Mouse (Mus musculus) kidney, postnatal 36 days (tissue): Measurements from ENCODE around the gene Slain2.

Experiments used
- DNase-seq, 2 experiments: peaks; one replicate each; pipeline ENCODE4 v3.0.0; 2021 to 2022; ENCODE audit warnings: mixed read lengths in 2 of 2

Gene Slain2

GRCm38 (mm10) chr5:72913648-72914557, at the start of gene Slain2:
Gene Slain2, plus strand, starts transcription at chr5:72914304.
- peak; percentile 98 to 100 for DNase-seq

DNA sequence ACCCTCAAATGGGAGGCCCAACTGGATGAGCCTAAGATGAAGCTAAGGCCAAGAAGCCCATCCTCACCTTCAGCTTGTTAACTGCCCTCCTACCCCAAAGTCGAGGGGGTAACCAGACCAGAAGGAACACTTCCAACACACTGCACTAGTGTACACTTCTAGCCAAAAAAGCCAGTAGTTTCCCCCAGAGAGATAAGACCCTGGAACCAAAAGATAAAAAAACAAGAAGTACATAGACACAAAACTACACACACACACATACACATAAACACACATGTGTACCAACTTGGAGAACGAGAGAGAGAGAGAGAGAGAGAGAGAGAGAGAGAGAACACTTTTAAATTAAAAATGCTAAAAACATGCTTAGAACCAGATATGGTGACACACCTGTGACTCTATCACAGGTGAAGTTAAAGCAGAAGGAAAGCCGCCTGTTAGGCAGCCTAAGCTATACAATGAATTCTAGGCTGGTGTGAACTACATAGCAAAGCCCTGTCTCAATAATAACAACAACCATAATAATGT, 49.4 kb upstream of the Slain2 start:
- DNase-seq = no peak

GRCm38 (mm10) chr5:72866260-72866905, 47.7 kb upstream of the Slain2 start:
- peak; percentile 24 to 28 for DNase-seq

DNA sequence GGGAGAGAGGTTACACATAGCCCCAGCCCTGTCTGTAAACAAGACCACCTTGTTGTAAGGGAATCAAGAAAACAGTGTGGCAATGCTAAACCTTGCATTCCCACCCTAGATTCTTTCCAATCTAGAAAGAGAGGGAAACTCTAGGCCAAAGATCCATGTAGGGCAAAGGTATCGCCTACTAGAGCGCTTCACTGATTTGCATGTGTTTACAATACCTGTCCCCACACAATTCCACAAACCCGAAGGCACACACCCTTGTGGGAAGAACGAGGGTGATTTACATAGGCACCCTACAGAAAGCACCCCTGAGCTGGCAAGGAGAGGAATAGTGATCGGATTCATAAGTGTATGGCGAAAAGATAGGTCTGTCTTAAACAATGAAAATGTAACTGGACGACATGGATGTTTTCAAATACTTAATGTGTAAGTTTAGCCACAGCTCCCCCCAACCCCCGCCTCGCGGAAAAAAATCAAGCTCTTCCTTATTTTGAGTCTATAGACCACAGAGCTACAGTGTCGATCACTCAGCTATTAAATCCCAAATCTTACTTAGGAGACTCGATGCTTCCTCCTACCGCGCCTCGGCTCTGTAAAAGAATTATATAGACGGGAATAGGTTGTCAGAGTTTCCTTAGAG, 47.0 kb upstream of the Slain2 start:
- DNase-seq = peak in 1 of 2 experiments; percentile 19

DNA sequence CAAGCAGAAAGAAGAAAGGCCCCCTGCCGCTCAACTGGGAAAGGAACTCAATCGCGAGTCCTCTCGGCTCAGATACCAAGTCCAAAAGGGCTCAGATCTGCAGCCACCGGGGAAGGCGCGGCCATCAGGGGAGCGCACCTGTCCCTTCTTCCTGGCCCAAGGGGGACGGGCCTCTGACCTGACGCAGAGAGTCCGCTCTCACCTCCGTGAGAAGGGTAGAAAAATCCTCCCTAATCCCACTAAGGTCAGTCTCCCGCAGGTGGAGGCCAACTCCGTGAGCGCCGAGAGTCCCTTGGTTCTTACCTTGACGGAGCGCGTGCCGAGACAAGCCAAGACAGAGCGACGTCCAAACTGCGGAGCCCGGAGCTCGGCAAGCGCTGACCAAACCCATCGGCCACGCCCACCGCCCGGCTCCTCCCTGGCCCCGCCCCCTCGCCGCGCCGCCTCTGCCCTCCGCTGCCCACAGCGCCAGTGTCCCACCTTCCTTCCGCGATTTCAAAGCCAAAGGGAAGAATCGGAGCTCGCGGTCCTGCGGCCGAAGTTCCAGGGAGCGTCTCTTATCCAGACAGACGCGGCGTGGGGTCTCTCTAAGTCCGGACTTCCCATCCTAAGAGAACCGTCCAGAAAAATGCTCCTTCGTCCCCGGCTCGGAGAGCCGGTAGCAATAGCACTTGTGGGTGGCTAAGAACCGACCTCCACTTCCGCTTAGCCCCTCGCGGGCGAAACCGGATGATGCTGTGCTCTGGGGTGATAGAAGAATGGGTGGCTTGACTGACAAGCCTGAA, 45.8 kb upstream of the Slain2 start, which contains the start of gene Tec:
TSS of gene Tec (minus strand) at position 393 of the 785 bp plus-strand sequence.
- peak; percentile 94 to 98 for DNase-seq

DNA sequence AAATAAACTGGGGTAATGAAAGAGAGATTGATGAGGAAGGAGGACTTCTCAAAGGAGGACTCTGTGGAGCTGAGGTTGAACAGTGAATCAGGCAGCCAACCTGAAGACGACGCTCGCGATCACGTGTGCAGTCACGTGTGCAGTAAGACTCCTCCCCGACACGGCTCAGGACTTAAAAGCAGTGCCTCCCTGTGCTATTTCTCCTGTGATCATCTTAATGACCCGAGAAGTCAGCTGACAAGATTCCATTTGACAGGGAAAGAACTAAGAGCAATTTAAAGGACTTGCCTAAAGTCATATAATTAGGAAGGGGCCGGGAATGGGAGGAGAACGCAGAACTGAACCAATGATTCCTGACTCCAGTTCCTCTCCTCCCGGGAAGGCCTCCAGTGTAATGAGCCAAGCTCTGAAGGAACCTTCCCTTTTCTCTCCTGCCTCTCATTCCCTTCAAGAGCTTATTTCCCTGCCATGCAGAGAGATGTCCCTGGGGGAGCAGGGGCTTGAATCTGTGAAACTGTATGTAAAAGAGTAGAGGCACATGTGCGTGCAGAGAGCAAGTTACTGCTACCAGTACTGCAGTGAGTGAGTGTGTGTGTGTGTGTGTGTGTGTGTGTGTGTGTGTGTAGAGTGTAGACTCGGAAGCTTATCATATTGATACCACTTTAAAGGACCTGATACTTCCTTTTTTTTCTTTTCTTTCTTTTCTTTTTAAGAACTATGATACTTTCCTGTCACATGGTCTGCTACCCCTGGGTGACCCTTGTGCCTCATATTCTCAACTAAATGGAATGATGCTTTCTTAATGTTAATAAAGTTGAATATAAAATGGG, 44.1 kb upstream of the Slain2 start:
- peak; percentile 59 to 65 for DNase-seq

- no peak for DNase-seq
These were observed 43.0 kb upstream of the Slain2 start for GRCm38 (mm10) chr5:72871114-72871513.

DNA sequence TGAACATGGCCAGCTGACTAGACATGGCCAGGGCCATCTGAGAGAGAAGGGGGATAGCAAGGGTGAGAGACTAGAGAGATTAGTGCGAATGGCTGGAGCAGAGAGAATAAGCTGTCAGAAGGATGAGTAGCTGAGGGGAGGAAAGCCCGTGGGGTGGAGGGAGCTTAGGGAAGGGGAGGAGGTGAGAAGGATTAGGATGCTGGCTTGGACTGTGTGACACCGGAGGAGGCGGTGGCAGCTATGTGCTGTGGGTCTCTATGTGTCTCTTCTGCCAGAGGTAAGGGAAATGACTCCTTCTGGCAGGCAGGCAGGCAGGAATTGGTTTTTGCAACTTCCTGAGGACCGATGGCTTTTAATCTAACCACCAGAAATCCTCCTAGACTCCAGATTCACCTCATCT, 34.4 kb upstream of the Slain2 start:
- DNase-seq = no peak

DNA sequence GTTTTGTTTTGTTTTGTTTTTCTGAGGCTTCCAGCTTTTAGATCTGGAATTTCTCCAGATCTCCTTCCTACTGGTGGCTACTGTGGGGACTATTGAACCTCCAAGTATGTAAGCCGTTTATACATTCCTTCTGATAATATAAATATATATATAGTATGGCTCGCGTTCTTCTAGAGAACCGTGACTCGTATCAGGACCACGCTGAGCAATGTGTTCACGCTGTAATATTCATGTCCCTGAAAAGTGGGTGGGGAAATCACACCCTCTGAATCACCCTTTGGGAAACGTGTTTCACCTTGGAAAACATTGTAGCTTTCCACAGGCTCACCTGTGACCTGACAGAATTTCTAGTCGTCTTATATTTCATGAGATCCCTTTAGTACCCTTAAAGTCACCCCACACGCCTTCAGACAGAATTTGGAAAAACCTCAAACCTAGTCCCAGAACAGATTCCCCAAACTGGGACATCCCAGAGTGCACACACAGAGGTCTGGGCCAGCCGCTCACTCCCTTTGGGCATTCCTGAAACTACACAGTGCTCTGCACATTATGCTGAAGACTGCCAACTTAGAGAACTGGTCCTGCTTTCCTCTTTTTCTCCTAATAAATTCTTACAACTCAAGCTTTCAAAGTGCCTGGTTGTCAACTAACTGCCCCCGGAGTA, 32.2 kb upstream of the Slain2 start:
- DNase-seq = no peak

GRCm38 (mm10) chr5:72882412-72882765, 31.7 kb upstream of the Slain2 start:
- DNase-seq = no peak

GRCm38 (mm10) chr5:72883706-72884105, 30.4 kb upstream of the Slain2 start:
- DNase-seq = no peak

DNA sequence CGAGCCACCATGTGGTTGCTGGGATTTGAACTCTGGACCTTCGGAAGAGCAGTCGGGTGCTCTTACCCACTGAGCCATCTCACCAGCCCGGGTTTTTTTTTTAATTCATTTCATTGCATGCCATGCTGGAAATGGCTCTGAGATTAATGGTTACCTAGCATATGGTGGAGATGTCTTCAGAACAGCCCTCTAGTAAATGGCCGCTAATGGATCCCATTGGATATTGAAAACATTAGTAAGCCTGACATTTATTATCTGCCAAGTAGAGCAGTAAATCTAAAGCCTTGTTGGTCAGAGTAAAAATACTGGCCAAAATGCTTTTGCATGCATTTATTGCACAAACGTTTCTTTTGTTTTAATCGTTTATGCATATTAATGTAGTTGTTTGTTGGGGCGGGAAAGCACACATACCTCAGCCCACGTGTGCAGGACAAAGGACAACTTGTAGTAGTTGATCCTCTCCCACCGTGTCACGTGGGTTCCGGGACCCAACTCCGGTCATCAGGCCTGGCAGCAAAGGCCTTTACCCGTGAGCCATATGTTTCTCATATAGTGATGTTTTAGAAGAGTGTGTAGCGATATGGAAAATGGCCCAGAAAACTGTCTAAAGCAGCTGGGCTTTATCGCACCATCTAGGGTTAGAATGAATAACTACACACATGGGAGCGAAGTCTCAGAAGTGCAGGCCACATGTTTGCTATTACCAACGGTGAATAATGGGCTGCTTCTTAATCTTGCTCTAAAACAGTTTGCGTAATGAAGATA, 27.5 kb upstream of the Slain2 start:
- no peak for DNase-seq

- DNase-seq = no peak
These were observed 25.8 kb upstream of the Slain2 start for GRCm38 (mm10) chr5:72888260-72888659.

DNA sequence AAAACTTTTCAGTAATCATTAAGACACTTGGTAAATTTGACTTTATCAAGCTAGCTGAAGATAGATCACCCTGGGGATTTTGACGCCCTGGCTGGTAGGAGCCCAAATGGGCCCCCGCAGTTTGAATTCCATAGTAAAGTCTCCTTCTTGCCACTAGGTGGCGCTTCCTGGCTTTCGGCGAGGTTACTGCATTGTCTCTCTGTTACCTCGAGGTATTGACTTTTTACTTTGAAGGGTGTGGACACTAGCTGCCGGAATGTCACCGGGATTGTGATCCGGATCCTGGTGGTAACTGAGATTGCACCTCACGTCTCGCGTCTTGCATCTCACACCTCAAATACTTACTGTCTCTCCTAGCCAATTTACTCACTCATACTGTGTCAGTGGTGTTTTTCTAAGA, 22.6 kb upstream of the Slain2 start:
- peak; percentile 58 to 73 for DNase-seq

GRCm38 (mm10) chr5:72893987-72894386, 20.1 kb upstream of the Slain2 start:
- peak in 1 of 2 experiments; percentile 47 for DNase-seq

DNA sequence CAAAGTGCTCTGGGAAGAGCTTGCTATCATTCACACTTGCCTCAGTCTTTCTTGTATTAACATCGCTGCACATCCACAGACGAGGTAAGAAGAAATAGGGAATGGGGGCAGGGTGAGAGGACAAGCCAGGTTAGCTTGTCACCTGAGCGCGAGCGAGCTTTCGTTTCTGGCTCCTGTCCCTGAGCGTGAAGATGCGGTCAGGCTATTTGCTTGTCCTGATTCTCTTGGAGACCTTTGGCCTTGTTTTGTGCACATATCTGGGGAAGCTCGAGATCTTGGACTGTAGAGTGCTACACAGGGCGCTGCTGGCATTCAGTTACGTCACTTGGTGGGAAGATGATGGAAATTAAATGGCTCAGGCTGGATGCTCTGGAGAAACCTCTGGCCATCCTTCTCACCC, 18.8 kb upstream of the Slain2 start:
- no peak for DNase-seq

- DNase-seq = peak in 1 of 2 experiments; percentile 19
These were observed 17.4 kb upstream of the Slain2 start for GRCm38 (mm10) chr5:72896478-72897279.

DNA sequence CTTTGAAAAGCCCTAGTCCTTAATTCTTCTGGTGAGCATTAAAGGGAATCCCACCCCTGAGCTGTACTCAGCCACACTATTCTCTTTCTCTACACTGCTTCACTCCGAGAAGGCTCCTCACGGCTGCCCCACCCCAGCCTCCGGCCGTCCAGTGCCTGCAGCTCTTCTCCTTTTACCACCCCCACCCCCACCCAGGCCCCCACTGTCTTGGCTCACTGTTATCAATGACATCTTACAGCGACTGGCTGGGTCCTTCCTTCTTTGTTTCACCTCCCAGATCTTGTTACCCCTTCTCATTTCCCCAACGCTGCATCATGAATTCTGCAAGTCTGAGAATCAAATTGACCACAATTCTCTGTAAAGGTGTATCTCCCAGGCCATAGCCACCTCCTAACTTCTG, 16.1 kb upstream of the Slain2 start:
- no peak for DNase-seq

DNA sequence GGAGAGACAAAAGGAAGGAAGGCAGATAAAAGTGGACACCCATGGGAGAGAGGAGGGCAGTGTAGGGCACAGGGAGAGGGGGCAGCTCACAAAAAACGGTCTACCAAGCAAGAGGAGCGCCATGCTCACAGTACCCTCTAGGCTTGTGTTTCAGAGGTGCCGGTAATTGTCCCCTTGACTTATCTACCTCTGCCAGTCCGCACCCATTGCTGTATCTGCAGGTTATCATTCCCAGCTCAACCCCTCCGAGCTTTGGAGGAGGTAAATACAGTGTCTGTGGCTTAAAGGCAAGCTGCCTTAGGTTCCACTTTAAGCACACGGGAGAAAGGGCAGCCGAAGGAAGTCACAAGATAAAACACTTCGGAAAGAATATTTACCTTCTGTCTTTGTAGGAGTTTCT, 14.8 kb upstream of the Slain2 start:
- no peak for DNase-seq
